Mouse (Mus musculus) thymus, adult 2 months (tissue): ENCODE results near the gene Arpc3.

Experiments used
- CTCF ChIP-seq: fragments of 200-500 bp; IDR thresholded peaks from 2 replicates; pipeline ENCODE4 v1.5.1; 2012; ENCODE audit warnings: mild to moderate bottlenecking, control low read depth, low read length, moderate library complexity, borderline replicate concordance; ENCODE audit not compliant: control insufficient read depth, poor library complexity, insufficient read depth; ENCODE audit errors: extremely low read depth
- POLR2A ChIP-seq: fragments of 200-500 bp; IDR thresholded peaks from 2 replicates; pipeline ENCODE4 v1.6.1; 2012; ENCODE audit warnings: mild to moderate bottlenecking, low read length, control low read depth, moderate library complexity; ENCODE audit not compliant: control insufficient read depth, poor library complexity, insufficient read depth; ENCODE audit errors: extremely low read depth

DNA sequence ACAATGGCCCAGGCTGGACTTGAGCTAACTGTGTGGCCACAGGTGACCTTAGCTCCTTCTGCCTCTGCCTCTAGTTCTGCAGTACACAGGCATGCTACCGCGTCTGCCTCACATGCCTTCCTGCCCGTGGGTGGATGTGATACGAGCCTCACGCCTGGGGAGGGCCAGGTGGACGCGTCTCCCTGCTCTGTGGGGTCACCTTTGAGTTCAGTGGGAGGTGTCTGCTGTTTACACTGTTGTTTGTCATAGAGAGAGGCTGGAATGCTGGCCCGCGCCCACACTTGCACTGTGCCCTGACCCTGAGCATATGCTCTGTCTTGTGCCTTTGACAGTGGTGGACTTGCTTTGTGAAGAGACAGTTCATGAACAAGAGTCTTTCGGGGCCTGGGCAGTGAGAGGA, 13.9 kb downstream of the Arpc3 start:
- no peak for TF ChIP-seq POLR2A
- no peak for TF ChIP-seq CTCF
